Mouse (Mus musculus): ENCODE data around the gene Znhit6. TPM values are rescaled to one million over a fixed set of nuclear protein-coding genes. Genes with fewer than 3 reads are reported as not detected.

Znhit6 gene
- total RNA-seq, 4 experiments from 2014 or later: 16.5 to 19.4 (median 17.8) TPM

GRCm38 (mm10) chr3:145605437-145606123 is 29.6 kb downstream of the Znhit6 start:
- no peak for DNase-seq (ENCODE audit: low spot score in 2 of 2)

GRCm38 (mm10) chr3:145608320-145608719 is 32.3 kb downstream of the Znhit6 start:
- no peak for DNase-seq (ENCODE audit: low spot score in 2 of 2)

GRCm38 (mm10) chr3:145612662-145613061 is 36.7 kb downstream of the Znhit6 start:
- no peak for DNase-seq (ENCODE audit: low spot score in 2 of 2)

- DNase-seq (ENCODE audit: low spot score in 2 of 2): no peak
Measured at GRCm38 (mm10) chr3:145613234-145613633, 37.2 kb downstream of the Znhit6 start.

- no peak for DNase-seq (ENCODE audit: low spot score in 2 of 2)
Measured at GRCm38 (mm10) chr3:145614362-145615115, 38.5 kb downstream of the Znhit6 start.

- no peak for DNase-seq (ENCODE audit: low spot score in 2 of 2)
Measured at GRCm38 (mm10) chr3:145618299-145618698, 42.3 kb downstream of the Znhit6 start.

- no peak for DNase-seq (ENCODE audit: low spot score in 2 of 2)
Measured at GRCm38 (mm10) chr3:145619621-145620365, 43.8 kb downstream of the Znhit6 start.

GRCm38 (mm10) chr3:145621209-145621608 is 45.2 kb downstream of the Znhit6 start:
- DNase-seq (ENCODE audit: low spot score in 2 of 2): no peak

- DNase-seq (ENCODE audit: low spot score in 2 of 2): no peak
Measured at GRCm38 (mm10) chr3:145623047-145623446, 47.0 kb downstream of the Znhit6 start.

GRCm38 (mm10) chr3:145624786-145625185 is 48.8 kb downstream of the Znhit6 start:
- DNase-seq (ENCODE audit: low spot score in 2 of 2): no peak

- no peak for DNase-seq (ENCODE audit: low spot score in 2 of 2)
Measured at GRCm38 (mm10) chr3:145625546-145625945, 49.5 kb downstream of the Znhit6 start.

- DNase-seq (ENCODE audit: low spot score in 2 of 2): no peak
Measured at GRCm38 (mm10) chr3:145626063-145626462, 50.1 kb downstream of the Znhit6 start.

- DNase-seq (ENCODE audit: low spot score in 2 of 2): no peak
Measured at GRCm38 (mm10) chr3:145627830-145628229, 51.8 kb downstream of the Znhit6 start.

GRCm38 (mm10) chr3:145628643-145629042 is 52.6 kb downstream of the Znhit6 start:
- DNase-seq (ENCODE audit: low spot score in 2 of 2): no peak

- no peak for DNase-seq (ENCODE audit: low spot score in 2 of 2)
Measured at GRCm38 (mm10) chr3:145632888-145633287, 56.9 kb downstream of the Znhit6 start.

GRCm38 (mm10) chr3:145634002-145634710 is 58.2 kb downstream of the Znhit6 start:
- no peak for DNase-seq (ENCODE audit: low spot score in 2 of 2)

- no peak for DNase-seq (ENCODE audit: low spot score in 2 of 2)
Measured at GRCm38 (mm10) chr3:145640170-145640569, 64.2 kb downstream of the Znhit6 start.

- no peak for DNase-seq (ENCODE audit: low spot score in 2 of 2)
Measured at GRCm38 (mm10) chr3:145640583-145640982, 64.6 kb downstream of the Znhit6 start.

GRCm38 (mm10) chr3:145641036-145641685 is 65.2 kb downstream of the Znhit6 start:
- no peak for DNase-seq (ENCODE audit: low spot score in 2 of 2)

- DNase-seq (ENCODE audit: low spot score in 2 of 2): no peak
Measured at GRCm38 (mm10) chr3:145641878-145642277, 65.9 kb downstream of the Znhit6 start.

- DNase-seq (ENCODE audit: low spot score in 2 of 2): no peak
Measured at GRCm38 (mm10) chr3:145642861-145643260, 66.9 kb downstream of the Znhit6 start.

All from layer of hippocampus, adult 8-10 months (tissue).